Mouse (Mus musculus) inflammation-experienced regulatory T-cells, adult 6 months (primary cell): ENCODE measurements around the gene Sart3. TPM values are rescaled to one million over a fixed set of nuclear protein-coding genes. Genes with fewer than 3 reads are reported as not detected.

ENCODE experiments used
- ATAC-seq: one replicate; pipeline ENCODE4 v1.8.0; 2017
- polyA plus RNA-seq, 3 experiments: library from polyadenylated mRNA; unstranded; fragments of 100-300 nt; shearing (Covaris generic); gene quantifications; one replicate each; pipeline ENCODE4 v1.2.1; 2017

Sart3 gene
- polyA plus RNA-seq, 3 experiments from 2014 or later, result 12.7 to 15.3 (median 13.0) TPM

GRCm38 (mm10) chr5:113765641-113766526 is 6.4 kb downstream of the Sart3 start:
- ATAC-seq, result no peak

- no peak for ATAC-seq
Measured at GRCm38 (mm10) chr5:113764426-113764825, 7.9 kb downstream of the Sart3 start.

GRCm38 (mm10) chr5:113761585-113761984 is 10.7 kb downstream of the Sart3 start:
- ATAC-seq, result no peak

GRCm38 (mm10) chr5:113755347-113756030 is 16.8 kb downstream of the Sart3 start:
- ATAC-seq, result no peak

GRCm38 (mm10) chr5:113751521-113752157 is 20.7 kb downstream of the Sart3 start:
- ATAC-seq, result no peak

DNA sequence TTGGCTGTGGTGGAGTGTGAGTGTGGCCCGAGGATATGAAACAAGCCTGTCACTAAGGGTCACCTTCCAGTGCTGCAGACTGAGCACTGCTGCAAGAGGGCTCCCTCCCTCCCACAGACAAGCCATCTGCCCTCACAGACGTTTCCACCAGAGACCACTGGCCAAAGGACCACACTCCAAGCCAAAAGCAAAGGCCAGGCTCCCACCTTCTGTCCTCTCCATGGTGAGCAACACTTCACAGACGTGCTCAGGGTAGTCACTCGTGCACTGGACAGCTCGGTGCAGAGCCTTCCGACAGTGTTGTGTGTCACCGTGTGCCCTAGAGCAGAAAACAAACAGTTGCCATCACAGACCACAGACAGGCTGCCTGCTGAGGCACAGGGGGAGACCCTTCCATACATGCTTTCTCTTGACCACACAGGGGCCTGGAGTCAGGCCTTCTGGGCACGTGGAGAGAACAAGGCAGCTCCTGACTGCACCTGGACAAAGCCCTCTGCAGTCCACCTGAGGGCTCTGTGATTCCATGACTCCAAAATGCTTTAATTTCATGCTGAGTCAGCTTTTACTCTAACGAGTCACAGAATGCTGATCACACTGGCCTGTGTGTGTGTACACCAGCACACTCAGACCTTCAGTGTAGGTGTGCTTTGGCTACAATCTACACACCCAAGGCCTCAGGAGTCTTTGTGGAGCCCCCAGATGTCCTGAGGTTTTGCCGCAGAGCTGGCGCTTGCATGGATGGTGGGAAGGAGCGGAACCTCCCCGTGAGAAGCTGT is 23.6 kb downstream of the Sart3 start:
- ATAC-seq, result no peak

- no peak for ATAC-seq
Measured at GRCm38 (mm10) chr5:113747629-113748028, 24.7 kb downstream of the Sart3 start.

- no peak for ATAC-seq
Measured at GRCm38 (mm10) chr5:113737607-113738237, 34.6 kb downstream of the Sart3 start.

GRCm38 (mm10) chr5:113736522-113737164 is 35.7 kb downstream of the Sart3 start:
- no peak for ATAC-seq

DNA sequence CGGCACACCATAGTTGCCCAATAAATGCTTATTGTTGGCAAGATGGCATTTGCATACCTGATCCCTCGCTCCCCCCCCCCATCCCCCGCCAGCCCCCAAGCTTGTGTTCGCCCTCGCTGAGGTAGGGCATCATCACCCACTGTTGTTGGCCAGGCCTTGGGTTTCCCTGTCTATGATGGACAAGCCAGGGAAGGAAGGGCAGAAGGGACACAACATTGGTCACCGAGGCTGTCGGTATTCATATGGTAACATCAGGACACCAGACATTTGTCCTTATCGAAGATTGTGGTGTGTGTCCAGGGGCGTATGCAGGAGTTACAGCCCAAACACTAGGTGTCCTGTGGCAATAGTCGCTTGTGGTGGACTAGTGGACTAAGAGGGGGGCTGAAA is 36.2 kb downstream of the Sart3 start:
- ATAC-seq, result peak; percentile 2

DNA sequence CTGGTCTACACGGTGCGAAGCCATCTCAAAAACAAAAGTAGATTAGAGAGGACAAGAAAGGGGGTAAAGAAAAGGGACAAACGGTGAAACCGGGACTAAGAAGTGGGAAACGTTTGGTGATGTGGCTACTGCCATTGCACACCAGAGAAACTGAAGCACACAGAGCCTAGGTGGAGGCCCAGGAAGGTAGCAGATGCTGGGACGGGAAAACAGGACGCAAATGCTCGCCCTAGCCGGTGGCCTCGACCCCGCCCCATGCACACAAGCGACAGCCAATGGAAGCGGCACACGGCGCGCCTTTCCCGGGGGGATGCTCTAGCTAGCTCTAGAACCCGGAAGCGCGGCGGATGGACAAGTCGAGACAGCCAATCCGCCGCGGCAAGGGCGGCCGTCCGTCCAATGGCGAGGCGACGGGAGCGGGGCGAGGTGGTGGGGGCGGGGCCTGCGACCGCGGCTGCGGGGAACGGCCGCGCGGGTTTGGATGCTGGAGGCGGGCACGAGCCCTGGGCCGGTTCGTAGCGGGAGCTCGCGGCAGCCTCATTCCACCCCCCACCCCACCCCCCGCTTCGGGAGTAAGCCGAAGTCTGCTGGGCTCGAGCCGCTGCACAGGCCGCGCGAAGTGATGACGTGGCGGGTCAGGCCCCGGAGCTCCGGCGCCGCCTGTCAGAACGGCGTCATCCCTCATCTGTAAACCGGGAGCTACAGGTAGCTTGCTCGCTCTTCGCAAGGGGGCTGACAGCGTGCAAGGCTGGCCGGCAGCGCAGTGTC is 36.8 kb downstream of the Sart3 start, which contains the start of gene Ficd:
Gene Ficd, plus strand, starts transcription at position 459 of the 768 bp plus-strand sequence.
- peak; percentile 98 for ATAC-seq

DNA sequence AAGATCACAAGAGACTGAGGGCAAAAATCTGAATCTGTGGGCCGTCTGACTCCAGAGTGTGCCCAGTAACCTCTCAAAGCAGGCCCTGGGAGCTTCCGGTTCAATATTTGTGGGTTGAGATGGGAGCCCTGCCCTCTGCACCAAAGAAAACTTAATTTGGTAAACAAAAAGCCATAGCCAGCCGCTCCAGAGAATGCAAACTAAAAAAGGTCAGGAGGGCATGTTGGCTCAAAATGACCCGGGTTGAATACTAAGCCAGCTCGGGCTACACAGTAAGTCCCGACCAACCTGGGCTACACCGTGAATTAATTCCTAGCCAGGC is 37.3 kb downstream of the Sart3 start:
- ATAC-seq, result no peak

- ATAC-seq, result no peak
Measured at GRCm38 (mm10) chr5:113734376-113734775, 37.9 kb downstream of the Sart3 start.

- no peak for ATAC-seq
Measured at GRCm38 (mm10) chr5:113732182-113732581, 40.1 kb downstream of the Sart3 start.

DNA sequence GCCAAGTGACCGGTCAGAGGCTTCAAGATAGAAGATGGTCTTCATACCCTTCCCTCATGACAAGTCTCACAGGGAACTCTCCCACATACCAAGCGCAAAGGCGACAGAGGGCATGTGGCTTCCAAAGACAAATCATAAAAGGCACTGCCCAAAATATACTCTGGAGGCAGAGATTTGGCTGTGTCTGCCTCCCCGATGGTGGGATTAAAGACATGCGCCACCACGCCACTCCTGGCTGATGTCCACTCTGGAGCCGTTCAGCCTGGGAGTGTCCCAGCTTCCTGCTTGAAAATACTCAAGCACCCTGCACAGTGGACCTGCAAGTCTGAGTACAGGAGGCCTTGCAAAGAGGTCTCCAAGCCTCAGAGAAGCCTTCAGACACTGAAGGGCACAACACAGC is 41.1 kb downstream of the Sart3 start:
- ATAC-seq, result no peak

GRCm38 (mm10) chr5:113730641-113731121 is 41.6 kb downstream of the Sart3 start:
- no peak for ATAC-seq

DNA sequence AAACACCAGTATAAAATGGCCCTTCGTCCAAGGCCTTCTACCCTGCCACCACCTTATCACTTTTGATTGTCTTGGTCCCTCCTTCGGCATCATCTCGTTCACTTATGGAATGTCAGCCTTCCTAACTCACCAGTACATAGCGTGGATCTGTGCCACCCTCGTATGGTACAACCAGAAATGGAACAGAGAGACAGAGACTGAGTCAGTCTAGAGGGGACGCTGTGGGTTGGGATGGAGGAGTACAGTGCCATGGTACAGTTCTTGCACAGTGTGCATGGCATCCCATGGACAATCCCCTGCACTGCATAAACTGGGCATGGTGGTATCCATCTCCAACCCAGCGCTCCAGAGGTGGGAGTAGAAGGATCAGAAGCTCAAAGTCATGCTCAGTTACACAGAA is 43.6 kb downstream of the Sart3 start:
- ATAC-seq, result no peak

- ATAC-seq, result no peak
Measured at GRCm38 (mm10) chr5:113728011-113728410, 44.3 kb downstream of the Sart3 start.

GRCm38 (mm10) chr5:113727238-113727637 is 45.1 kb downstream of the Sart3 start:
- ATAC-seq, result no peak

- ATAC-seq, result no peak
Measured at GRCm38 (mm10) chr5:113726618-113727017, 45.7 kb downstream of the Sart3 start.

GRCm38 (mm10) chr5:113725417-113725816 is 46.9 kb downstream of the Sart3 start:
- ATAC-seq, result no peak
